Mouse (Mus musculus) embryonic facial prominence, embryonic 11.5 days (tissue): Measurements from ENCODE around the gene Rhoc. TPM values are rescaled to one million over a fixed set of nuclear protein-coding genes. Genes with fewer than 3 reads are reported as not detected.
A peak's percentile ranks its signal among the peaks of the same experiment; 100 is the strongest.
"Not testable (repeated sequence)": the region's sequence is repeated elsewhere in the genome, so short reads cannot be mapped to it uniquely, and the experiment has no call there.

Source experiments
- ATAC-seq: fragments of 200-750 bp; cut with Nextera tagmentation; replicated peaks from 2 replicates; pipeline ENCODE4 v1.8.0; 2017; ENCODE audit warnings: low read depth; ENCODE audit not compliant: insufficient number of reproducible peaks, low FRiP score, low TSS enrichment
- DNase-seq: peaks from one replicate; pipeline ENCODE4 v3.0.0-alpha.2; 2015; ENCODE audit warnings: low spot score
- H3K27ac ChIP-seq: fragments of 300-500 bp; sonication (generic); replicated peaks from 2 replicates; pipeline ENCODE4 v1.5.1; 2014; ENCODE audit warnings: mild to moderate bottlenecking, low read depth, low read length, control low read depth
- H3K27me3 ChIP-seq: fragments of 300-500 bp; sonication (generic); 2 replicates; pipeline ENCODE4 v1.6.1; 2014; ENCODE audit warnings: mild to moderate bottlenecking, low read length, moderate library complexity, mixed read lengths; ENCODE audit not compliant: control insufficient read depth, insufficient read depth
- H3K36me3 ChIP-seq: fragments of 300-500 bp; sonication (generic); replicated peaks from 2 replicates; pipeline ENCODE4 v1.6.1; 2014; ENCODE audit warnings: low read depth, mild to moderate bottlenecking, low read length, moderate library complexity, mixed read lengths; ENCODE audit not compliant: control insufficient read depth, insufficient read depth
- H3K4me1 ChIP-seq: fragments of 300-500 bp; sonication (generic); 2 replicates; pipeline ENCODE4 v1.6.1; 2014; ENCODE audit warnings: low read length, mixed read lengths; ENCODE audit not compliant: control insufficient read depth, insufficient read depth
- H3K4me2 ChIP-seq: fragments of 300-500 bp; sonication (generic); 2 replicates; pipeline ENCODE4 v1.6.1; 2014; ENCODE audit warnings: low read depth, mild to moderate bottlenecking, control low read depth, low read length, moderate library complexity
- H3K4me3 ChIP-seq: fragments of 300-500 bp; sonication (generic); 2 replicates; pipeline ENCODE4 v1.5.1; 2014; ENCODE audit warnings: low read depth, low read length, control low read depth
- H3K9ac ChIP-seq: fragments of 300-500 bp; sonication (generic); replicated peaks from 2 replicates; pipeline ENCODE4 v1.6.1; 2014; ENCODE audit warnings: mild to moderate bottlenecking, control low read depth, low read length
- H3K9me3 ChIP-seq: fragments of 300-500 bp; sonication (generic); replicated peaks from 2 replicates; pipeline ENCODE4 v1.6.1; 2016; ENCODE audit warnings: mild to moderate bottlenecking, low read length, inconsistent platforms, mixed read lengths; ENCODE audit not compliant: control insufficient read depth
- WGBS: fragments of 180-500 bp; shearing (Covaris S2); extraction: QIAGEN DNeasy Blood & Tissue Kit; methylation state at CpG from one replicate; pipeline ENCODE4 v1.1.7; 2014; 5-methylcytosine and 5-hydroxymethylcytosine counted together
- polyA plus RNA-seq: library from polyadenylated mRNA; unstranded; fragments of >200 nt; fragmentation: Nextera tagmentation; extraction: Ambion mirVana; gene quantifications from 2 replicates; pipeline ENCODE4 v1.2.1, GENCODE M21; 2014

Rhoc gene
- polyA plus RNA-seq, 1 experiment from 2014 or later = 127 TPM

DNA sequence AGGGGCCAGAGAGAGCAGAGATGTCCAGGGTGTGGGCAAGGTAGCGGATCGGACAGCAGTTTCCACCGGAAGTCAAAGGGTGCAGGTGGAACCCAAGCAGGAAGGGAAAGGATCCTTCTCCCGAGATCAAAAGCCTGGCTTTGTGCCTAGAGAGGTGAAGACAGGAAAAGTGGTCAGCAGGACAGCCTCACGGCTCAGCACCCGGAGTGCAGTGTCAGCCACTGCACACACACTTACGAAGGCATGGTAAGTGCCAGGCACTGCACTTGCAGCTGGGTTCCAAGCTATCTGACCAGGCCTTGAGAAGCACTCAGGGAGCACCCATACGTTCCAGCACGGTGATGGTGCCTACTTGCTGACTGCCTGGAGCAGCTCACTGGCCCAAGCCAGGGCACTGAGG is 17.4 kb downstream of the Rhoc start:
- Histone ChIP-seq H3K27ac (no peak overlapping the region), H3K4me2 (no peak overlapping the region), H3K36me3 (no peaks in the 10 kb centered on the region), H3K9ac (no peak overlapping the region), H3K4me3 (no peak overlapping the region), H3K9me3 (no peaks in the 10 kb centered on the region), H3K4me1 (no peaks in the 10 kb centered on the region), H3K27me3 (no peaks in the 10 kb centered on the region)
- no peak for ATAC-seq
- DNase-seq = no peak
- whole genome bisulfite sequencing = 78% methylated on average over 9 of the region's 9 CpGs

- WGBS = 22% methylated on average over 3 of the region's 3 CpGs
- no peaks in the 10 kb centered on the region for H3K9me3 ChIP-seq
- H3K36me3 ChIP-seq = no peaks in the 10 kb centered on the region
- no peak overlapping the region for H3K4me2 ChIP-seq
- no peaks in the 10 kb centered on the region for H3K4me1 ChIP-seq
- H3K27me3 ChIP-seq = no peaks in the 10 kb centered on the region
- no peak overlapping the region for H3K4me3 ChIP-seq
- ATAC-seq (no peak), DNase-seq (no peak)
- no peak overlapping the region for H3K27ac ChIP-seq
- H3K9ac ChIP-seq = no peak overlapping the region
Observed at GRCm38 (mm10) chr3:104811752-104812151, 23.6 kb downstream of the Rhoc start.

GRCm38 (mm10) chr3:104812254-104812653 is 24.1 kb downstream of the Rhoc start:
- H3K36me3 ChIP-seq = no peaks in the 10 kb centered on the region
- no peaks in the 10 kb centered on the region for H3K27me3 ChIP-seq
- H3K27ac ChIP-seq = no peak overlapping the region
- no peak for DNase-seq
- no peak overlapping the region for H3K9ac ChIP-seq
- ATAC-seq = no peak
- H3K4me1 ChIP-seq = no peaks in the 10 kb centered on the region
- H3K4me2 ChIP-seq = no peak overlapping the region
- no peaks in the 10 kb centered on the region for H3K9me3 ChIP-seq
- H3K4me3 ChIP-seq = no peak overlapping the region
- WGBS = 80% methylated on average over 4 of the region's 4 CpGs

DNA sequence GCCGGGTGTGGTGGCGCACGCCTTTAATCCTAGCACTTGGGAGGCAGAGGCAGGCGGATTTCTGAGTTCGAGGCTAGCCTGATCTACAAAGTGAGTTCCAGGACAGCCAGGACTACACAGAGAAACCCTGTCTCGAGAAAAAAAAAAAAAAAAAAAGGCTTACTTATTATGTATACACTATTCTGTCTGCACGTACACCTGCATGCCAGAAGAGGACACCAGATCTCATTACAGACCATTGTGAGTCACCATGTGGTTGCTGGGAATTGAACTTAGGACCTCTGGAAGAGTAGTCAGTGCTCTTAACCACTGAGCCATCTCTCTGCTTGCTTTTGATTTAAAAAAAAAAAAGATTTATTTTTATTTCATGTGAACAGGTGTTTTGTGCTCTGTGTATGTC is 25.1 kb downstream of the Rhoc start:
- not testable (repeated sequence) for H3K4me1 ChIP-seq, H3K27me3 ChIP-seq, H3K9me3 ChIP-seq, DNase-seq, ATAC-seq, H3K27ac ChIP-seq, H3K4me3 ChIP-seq, H3K4me2 ChIP-seq, H3K36me3 ChIP-seq, H3K9ac ChIP-seq
- 93% methylated on average over 7 of the region's 7 CpGs for WGBS

- no peaks in the 10 kb centered on the region for H3K36me3 ChIP-seq
- no peak overlapping the region for H3K9ac ChIP-seq
- ATAC-seq = no peak
- H3K27me3 ChIP-seq = no peaks in the 10 kb centered on the region
- 88% methylated on average over 1 of the region's 1 CpGs for WGBS
- H3K4me1 ChIP-seq = no peaks in the 10 kb centered on the region
- H3K4me3 ChIP-seq = no peak overlapping the region
- no peak for DNase-seq
- H3K9me3 ChIP-seq = no peaks in the 10 kb centered on the region
- no peak overlapping the region for H3K4me2 ChIP-seq
- H3K27ac ChIP-seq = no peak overlapping the region
Observed at GRCm38 (mm10) chr3:104814746-104815145, 26.6 kb downstream of the Rhoc start.

DNA sequence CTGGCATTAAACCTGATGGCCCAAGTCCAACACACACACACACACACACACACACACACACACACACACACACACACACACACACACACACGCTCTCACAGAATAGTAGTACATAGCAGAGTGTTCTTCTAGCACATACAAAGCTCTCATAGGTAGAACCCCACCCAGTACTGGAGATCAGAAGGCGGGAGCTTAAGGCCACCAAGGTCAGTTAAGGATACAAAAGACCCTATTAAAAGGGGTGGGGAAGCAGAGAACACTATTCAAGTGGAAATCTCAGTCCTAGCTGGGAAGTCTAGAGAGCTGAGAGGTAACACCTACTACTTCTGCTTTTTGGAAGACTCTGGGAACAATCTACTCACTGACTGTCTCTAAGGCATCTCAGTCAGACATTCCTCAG is 27.2 kb downstream of the Rhoc start:
- no peak overlapping the region for H3K9ac ChIP-seq
- H3K9me3 ChIP-seq = no peaks in the 10 kb centered on the region
- WGBS = 91% methylated on average over 2 of the region's 2 CpGs
- DNase-seq (no peak), ATAC-seq (no peak)
- no peak overlapping the region for H3K27ac ChIP-seq
- H3K36me3 ChIP-seq = no peaks in the 10 kb centered on the region
- H3K4me3 ChIP-seq = no peak overlapping the region
- H3K27me3 ChIP-seq = no peaks in the 10 kb centered on the region
- no peaks in the 10 kb centered on the region for H3K4me1 ChIP-seq
- H3K4me2 ChIP-seq = no peak overlapping the region

DNA sequence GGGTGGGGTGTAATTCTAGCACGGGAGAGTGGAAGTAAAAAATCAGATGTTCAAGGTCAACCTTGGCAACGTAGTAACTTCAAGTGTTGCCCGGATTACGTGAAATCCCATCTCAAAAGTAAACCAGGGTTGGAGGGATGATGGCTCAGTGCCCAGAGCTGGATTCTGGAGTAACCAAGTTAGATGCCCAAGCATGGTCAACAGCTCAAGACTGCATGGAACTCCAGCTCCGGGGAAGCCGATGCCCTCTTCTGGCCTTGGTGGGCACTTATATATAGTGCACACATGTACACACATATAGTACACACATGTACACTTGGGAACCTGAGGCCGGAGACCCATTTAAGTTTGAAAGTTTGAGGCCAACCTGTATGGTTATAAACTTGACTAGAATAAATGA is 28.0 kb downstream of the Rhoc start:
- H3K27ac ChIP-seq = no peak overlapping the region
- no peaks in the 10 kb centered on the region for H3K27me3 ChIP-seq
- no peak overlapping the region for H3K4me2 ChIP-seq
- H3K4me1 ChIP-seq = no peaks in the 10 kb centered on the region
- no peak for ATAC-seq
- no peak for DNase-seq
- H3K9ac ChIP-seq = no peak overlapping the region
- no peaks in the 10 kb centered on the region for H3K9me3 ChIP-seq
- no peak overlapping the region for H3K4me3 ChIP-seq
- no peaks in the 10 kb centered on the region for H3K36me3 ChIP-seq
- WGBS = 94% methylated on average over 7 of the region's 7 CpGs

- Histone ChIP-seq H3K4me2 (peak overlapping the region; percentile 87), H3K36me3 (no peaks in the 10 kb centered on the region), H3K4me1 (no peaks in the 10 kb centered on the region), H3K27ac (peak overlapping the region; percentile 92), H3K9me3 (no peaks in the 10 kb centered on the region), H3K4me3 (peak overlapping the region; percentile 92), H3K9ac (peak overlapping the region; percentile 83), H3K27me3 (no peaks in the 10 kb centered on the region)
- peak; percentile 82 for ATAC-seq
- WGBS = under 1% methylated on average over 46 of the region's 46 CpGs
- peak; percentile 67 for DNase-seq
Observed at GRCm38 (mm10) chr3:104817481-104817990, 29.4 kb downstream of the Rhoc start.
